Mouse (Mus musculus) hindbrain, embryonic 13.5 days (tissue): ENCODE results near the gene Awat2. TPM values are rescaled to one million over a fixed set of nuclear protein-coding genes. Genes with fewer than 3 reads are reported as not detected.

Experiments
- ATAC-seq: fragments of 200-750 bp; cut with Nextera tagmentation; 2 replicates; pipeline ENCODE4 v1.8.0; 2017; ENCODE audit warnings: moderate TSS enrichment; ENCODE audit not compliant: low FRiP score
- H3K27ac ChIP-seq: fragments of 300-500 bp; sonication (generic); 2 replicates; pipeline ENCODE4 v1.5.1; 2015; ENCODE audit warnings: inconsistent platforms, mild to moderate bottlenecking, moderate library complexity
- H3K27me3 ChIP-seq: fragments of 300-500 bp; sonication (generic); 2 replicates; pipeline ENCODE4 v1.6.1; 2015; ENCODE audit warnings: mild to moderate bottlenecking, inconsistent platforms
- H3K36me3 ChIP-seq: fragments of 300-500 bp; sonication (generic); 2 replicates; pipeline ENCODE4 v1.6.1; 2015; ENCODE audit warnings: mild to moderate bottlenecking, inconsistent platforms
- H3K4me1 ChIP-seq: fragments of 300-500 bp; sonication (generic); replicated peaks from 2 replicates; pipeline ENCODE4 v1.6.1; 2015; ENCODE audit warnings: inconsistent platforms
- H3K4me2 ChIP-seq: fragments of 300-500 bp; sonication (generic); 2 replicates; pipeline ENCODE4 v1.6.1; 2015; ENCODE audit warnings: inconsistent platforms, mild to moderate bottlenecking, moderate library complexity
- H3K4me3 ChIP-seq: fragments of 300-500 bp; sonication (generic); 2 replicates; pipeline ENCODE4 v1.5.1; 2015; ENCODE audit warnings: mild to moderate bottlenecking, inconsistent platforms
- H3K9ac ChIP-seq: fragments of 300-500 bp; sonication (generic); 2 replicates; pipeline ENCODE4 v1.6.1; 2015; ENCODE audit warnings: mild to moderate bottlenecking, inconsistent platforms
- H3K9me3 ChIP-seq: fragments of 300-500 bp; sonication (generic); 2 replicates; pipeline ENCODE4 v1.6.1; 2016; ENCODE audit warnings: inconsistent platforms
- WGBS: fragments of 180-500 bp; shearing (Covaris S2); methylation state at CpG from one replicate; pipeline ENCODE4 v1.1.7; 2015; 5-methylcytosine and 5-hydroxymethylcytosine counted together
- microRNA counts: library from miRNA; unstranded; fragments of <30 nt; microRNA quantifications from one replicate; lab custom pipeline; 2016
- microRNA-seq: library from miRNA; unstranded; fragments of <30 nt; microRNA quantifications from one replicate; pipeline ENCODE4, GENCODE M21; 2016
- polyA plus RNA-seq: library from polyadenylated mRNA; unstranded; fragments of >200 nt; fragmentation: Nextera tagmentation; extraction: Ambion mirVana; gene quantifications from 2 replicates; pipeline ENCODE4 v1.2.1, GENCODE M21; 2015

The Awat2 gene
- polyA plus RNA-seq, 1 experiment from 2014 or later: 0.10 TPM

GRCm38 (mm10) chrX:100394223-100394861, 48.2 kb downstream of the Awat2 start:
- Histone ChIP-seq H3K27me3 (peaks cover 4% of the 10 kb centered on the region; the same call in 1 of the 2 replicates), H3K9me3 (no peaks in the 10 kb centered on the region), H3K27ac (no peak overlapping the region), H3K4me2 (no peak overlapping the region), H3K4me3 (no peak overlapping the region), H3K4me1 (peaks cover 4% of the 10 kb centered on the region; the same call in 1 of the 2 replicates), H3K9ac (no peak overlapping the region), H3K36me3 (no peaks in the 10 kb centered on the region)
- no peak for ATAC-seq
- 42% methylated on average over 7 of the region's 7 CpGs for WGBS

GRCm38 (mm10) chrX:100392304-100392703, 50.2 kb downstream of the Awat2 start:
- Histone ChIP-seq H3K4me3 (no peak overlapping the region), H3K4me2 (no peak overlapping the region), H3K9ac (no peak overlapping the region), H3K27ac (no peak overlapping the region), H3K36me3 (no peaks in the 10 kb centered on the region), H3K27me3 (peaks cover 4% of the 10 kb centered on the region; the same call in 1 of the 2 replicates), H3K4me1 (peaks cover 4% of the 10 kb centered on the region; the same call in 1 of the 2 replicates), H3K9me3 (no peaks in the 10 kb centered on the region)
- 34% methylated on average over 6 of the region's 6 CpGs for WGBS
- ATAC-seq: no peak

- Histone ChIP-seq H3K9ac (no peak overlapping the region), H3K9me3 (no peaks in the 10 kb centered on the region), H3K4me1 (peaks cover 4% of the 10 kb centered on the region; the same call in 1 of the 2 replicates), H3K27ac (no peak overlapping the region), H3K4me3 (no peak overlapping the region), H3K4me2 (no peak overlapping the region), H3K36me3 (no peaks in the 10 kb centered on the region), H3K27me3 (peaks cover 4% of the 10 kb centered on the region; the same call in 1 of the 2 replicates)
- 79% methylated on average over 1 of the region's 1 CpGs for WGBS
- no peak for ATAC-seq
These were observed 52.6 kb downstream of the Awat2 start for GRCm38 (mm10) chrX:100389887-100390286.

GRCm38 (mm10) chrX:100356974-100357373, 85.5 kb downstream of the Awat2 start:
- Histone ChIP-seq H3K27me3 (peaks cover 12% of the 10 kb centered on the region; the same call in 1 of the 2 replicates), H3K36me3 (no peaks in the 10 kb centered on the region), H3K4me2 (no peak overlapping the region), H3K9me3 (no peaks in the 10 kb centered on the region), H3K4me3 (no peak overlapping the region), H3K9ac (no peak overlapping the region), H3K27ac (no peak overlapping the region), H3K4me1 (no peaks in the 10 kb centered on the region)
- ATAC-seq: no peak
- 97% methylated on average over 2 of the region's 2 CpGs for WGBS

MicroRNAs within 50 kb of the gene (microRNA counts, 519-probe panel; counts per million panel counts)
- microRNA mmu-miR-676 (lab: Ali Mortazavi, UCI): 3,111 counts per million, percentile 35 among the panel's probes with 10 or more counts

Small RNAs within 50 kb of the gene (microRNA-seq; reads per million reads assigned to microRNA genes)
- 476 reads per million, percentile 69 among the genes with 10 or more reads in this experiment for gene Mir676

Other genes starting within 250 kb of the Awat2 start
- gene Otud6a, start 13.7 kb downstream of the Awat2 start, polyA plus RNA-seq: not detected in 2 replicates
- 27.0 and 28.1 TPM in 2 replicates for gene Igbp1, start 51.6 kb upstream of the Awat2 start, polyA plus RNA-seq
- 0.04 TPM in 1 of 2 replicates, not detected in the other for gene Dgat2l6, start 82.1 kb upstream of the Awat2 start, polyA plus RNA-seq
- not detected in 2 replicates for gene Awat1, start 129.5 kb upstream of the Awat2 start, polyA plus RNA-seq
- gene P2ry4, start 152.2 kb upstream of the Awat2 start, polyA plus RNA-seq: not detected in 2 replicates
- gene Arr3, start 162.8 kb upstream of the Awat2 start, polyA plus RNA-seq: 0.25 and 0.73 TPM in 2 replicates
- 6.5 and 7.1 TPM in 2 replicates for gene Kif4, start 183.0 kb upstream of the Awat2 start, polyA plus RNA-seq
- gene Pdzd11, start 183.9 kb upstream of the Awat2 start, polyA plus RNA-seq: 118 and 122 TPM in 2 replicates